Mouse (Mus musculus): ENCODE data around the gene Ilvbl. TPM values are rescaled to one million over a fixed set of nuclear protein-coding genes. Genes with fewer than 3 reads are reported as not detected.

Gene Ilvbl
- polyA plus RNA-seq, 1 experiment from 2014 or later: 58.9 TPM

DNA sequence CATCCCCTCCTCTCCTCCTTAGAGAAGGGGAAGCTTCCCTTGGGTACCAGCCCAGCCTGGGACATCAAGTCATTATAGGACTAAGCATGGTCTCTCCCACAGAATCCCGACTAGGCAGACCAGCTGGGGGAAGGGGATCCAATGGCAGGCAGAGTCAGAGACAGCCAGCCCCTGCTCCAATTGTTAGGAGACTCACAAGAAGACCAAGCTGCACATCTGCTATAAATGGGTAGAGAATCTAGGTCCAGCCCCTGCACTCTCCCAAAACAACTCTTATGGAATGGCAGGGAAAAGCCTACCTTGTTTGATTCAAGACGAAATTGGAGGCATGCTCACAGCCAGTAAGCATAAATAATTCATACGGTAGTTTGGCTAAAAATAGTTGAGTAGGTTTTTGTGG, 920 bp upstream of the Ilvbl start:
- Histone ChIP-seq H3K27me3 (ENCODE audit: control insufficient read depth, insufficient read depth, low read length) (no peaks in the 10 kb centered on the region), H3K4me3 (replicated peaks; ENCODE audit: low read length) (no peak overlapping the region), H3K27ac (ENCODE audit: low read length) (no peak overlapping the region), H3K4me1 (ENCODE audit: control insufficient read depth, insufficient read depth, low read length) (peaks cover 6% of the 10 kb centered on the region; the same call in 1 of the 2 replicates), H3K9ac (ENCODE audit: low read length) (no peak overlapping the region), H3K4me2 (ENCODE audit: low read depth, low read length) (no peak overlapping the region), H3K36me3 (ENCODE audit: control insufficient read depth, insufficient read depth, low read length) (peaks cover 4% of the 10 kb centered on the region; the same call in 1 of the 2 replicates), H3K9me3 (replicated peaks; ENCODE audit: control insufficient read depth, low read length) (no peaks in the 10 kb centered on the region)
- ATAC-seq (ENCODE audit: insufficient read depth, low FRiP score): no peak
- 76% methylated on average over 3 of the region's 3 CpGs for WGBS

DNA sequence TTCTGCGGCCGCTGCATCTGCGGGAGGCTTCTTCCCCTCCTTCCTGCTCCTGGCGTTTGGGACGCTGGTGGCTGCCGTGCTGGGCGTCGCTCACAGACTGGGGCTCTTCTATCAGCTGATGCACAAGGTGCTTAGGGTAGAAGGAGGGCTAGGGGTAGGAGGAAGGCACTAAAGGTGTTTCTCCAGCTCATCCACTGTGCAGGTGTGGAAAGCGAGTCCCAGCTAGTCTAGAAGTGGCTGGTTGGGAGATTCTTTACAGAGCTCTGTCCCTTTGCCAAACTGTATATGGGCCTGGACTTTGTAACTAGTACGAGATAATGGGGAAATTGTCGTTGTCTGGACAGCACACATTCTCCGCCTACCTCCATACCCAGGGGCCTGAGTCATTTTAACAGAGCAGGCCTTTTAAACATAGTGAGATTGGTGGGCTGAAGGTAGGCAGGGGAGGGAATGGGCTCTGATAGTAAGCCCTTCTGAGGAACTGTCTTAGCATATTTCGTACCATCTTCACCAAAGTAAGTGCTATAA, 1.0 kb downstream of the Ilvbl start:
- Histone ChIP-seq H3K4me3 (replicated peaks; ENCODE audit: low read length) (peak overlapping the region; percentile 71), H3K4me2 (ENCODE audit: low read depth, low read length) (peak overlapping the region; percentile 80), H3K9me3 (replicated peaks; ENCODE audit: control insufficient read depth, low read length) (no peaks in the 10 kb centered on the region), H3K27me3 (ENCODE audit: control insufficient read depth, insufficient read depth, low read length) (no peaks in the 10 kb centered on the region), H3K36me3 (ENCODE audit: control insufficient read depth, insufficient read depth, low read length) (peaks cover 4% of the 10 kb centered on the region; the same call in 1 of the 2 replicates), H3K27ac (ENCODE audit: low read length) (peak overlapping the region; percentile 96), H3K9ac (ENCODE audit: low read length) (peak overlapping the region; percentile 86), H3K4me1 (ENCODE audit: control insufficient read depth, insufficient read depth, low read length) (peaks cover 6% of the 10 kb centered on the region; the same call in 1 of the 2 replicates)
- 7% methylated on average over 13 of the region's 13 CpGs for whole genome bisulfite sequencing
- peak; percentile 15 for ATAC-seq (ENCODE audit: insufficient read depth, low FRiP score)

DNA sequence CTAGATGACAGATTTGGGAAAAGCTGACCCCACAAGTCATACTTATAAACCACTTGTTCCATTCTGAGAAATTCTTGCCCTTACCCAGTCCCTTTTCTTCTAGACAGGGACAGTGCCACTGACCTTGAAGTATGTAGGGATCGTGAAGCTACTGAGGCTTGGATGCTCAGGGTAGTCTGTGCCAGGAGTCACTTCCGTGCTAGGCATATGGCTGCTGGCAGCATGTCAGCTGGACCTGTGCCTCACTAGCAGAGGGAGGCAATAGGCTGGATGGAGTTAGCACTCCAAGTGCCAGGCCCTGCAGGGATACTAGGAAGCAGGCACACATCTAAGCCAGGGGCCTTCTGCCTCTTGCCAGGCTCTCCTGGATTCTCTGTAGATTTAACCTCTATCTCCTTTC, 1.5 kb downstream of the Ilvbl start:
- H3K27me3 ChIP-seq (ENCODE audit: control insufficient read depth, insufficient read depth, low read length): no peaks in the 10 kb centered on the region
- peaks cover 6% of the 10 kb centered on the region; the same call in 1 of the 2 replicates for H3K4me1 ChIP-seq (ENCODE audit: control insufficient read depth, insufficient read depth, low read length)
- peaks cover 4% of the 10 kb centered on the region; the same call in 1 of the 2 replicates for H3K36me3 ChIP-seq (ENCODE audit: control insufficient read depth, insufficient read depth, low read length)
- H3K4me2 ChIP-seq (ENCODE audit: low read depth, low read length): peak overlapping the region; percentile 80
- H3K9me3 ChIP-seq (replicated peaks; ENCODE audit: control insufficient read depth, low read length): no peaks in the 10 kb centered on the region
- ATAC-seq (ENCODE audit: insufficient read depth, low FRiP score): no peak
- peak overlapping the region; percentile 86 for H3K9ac ChIP-seq (ENCODE audit: low read length)
- WGBS: 50% methylated on average over 2 of the region's 2 CpGs
- peak overlapping the region; percentile 96 for H3K27ac ChIP-seq (ENCODE audit: low read length)
- peak overlapping the region; percentile 71; the same call in 1 of the 2 replicates for H3K4me3 ChIP-seq (replicated peaks; ENCODE audit: low read length)

DNA sequence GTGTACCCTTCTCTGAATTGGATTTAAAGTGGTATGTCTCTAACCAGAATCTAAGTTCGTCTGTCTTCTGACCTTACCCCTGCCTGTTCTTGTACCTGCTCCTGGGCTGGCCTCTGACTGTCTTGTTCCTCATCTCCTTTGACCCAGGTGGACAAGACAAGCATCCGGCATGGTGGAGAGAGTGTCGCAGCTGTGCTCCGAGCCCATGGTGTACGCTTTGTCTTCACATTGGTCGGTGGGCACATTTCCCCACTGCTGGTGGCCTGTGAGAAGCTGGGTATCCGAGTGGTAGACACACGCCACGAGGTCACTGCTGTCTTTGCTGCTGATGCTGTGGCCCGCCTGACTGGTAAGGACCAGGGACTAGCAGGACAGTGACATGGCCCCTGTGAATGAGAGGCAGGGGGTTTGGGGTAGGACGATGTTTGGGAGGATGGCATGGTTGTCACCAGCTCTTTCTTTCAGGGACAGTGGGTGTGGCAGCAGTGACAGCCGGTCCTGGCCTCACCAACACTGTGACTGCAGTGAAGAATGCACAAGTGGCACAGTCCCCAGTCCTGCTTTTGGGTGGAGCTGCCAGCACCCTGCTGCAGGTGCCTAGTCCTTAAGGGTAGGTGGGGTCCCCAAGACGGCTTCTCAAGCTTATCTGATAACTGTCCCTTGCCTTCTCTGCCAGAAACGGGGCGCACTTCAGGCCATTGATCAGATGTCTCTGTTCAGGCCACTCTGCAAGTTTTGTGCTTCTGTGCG, 2.5 kb downstream of the Ilvbl start:
- Histone ChIP-seq H3K36me3 (ENCODE audit: control insufficient read depth, insufficient read depth, low read length) (peaks cover 4% of the 10 kb centered on the region; the same call in 1 of the 2 replicates), H3K9me3 (replicated peaks; ENCODE audit: control insufficient read depth, low read length) (no peaks in the 10 kb centered on the region), H3K4me2 (ENCODE audit: low read depth, low read length) (no peak overlapping the region), H3K27me3 (ENCODE audit: control insufficient read depth, insufficient read depth, low read length) (no peaks in the 10 kb centered on the region), H3K4me3 (replicated peaks; ENCODE audit: low read length) (no peak overlapping the region), H3K4me1 (ENCODE audit: control insufficient read depth, insufficient read depth, low read length) (peaks cover 6% of the 10 kb centered on the region; the same call in 1 of the 2 replicates), H3K27ac (ENCODE audit: low read length) (no peak overlapping the region), H3K9ac (ENCODE audit: low read length) (no peak overlapping the region)
- ATAC-seq (ENCODE audit: insufficient read depth, low FRiP score): no peak
- 91% methylated on average over 16 of the region's 16 CpGs for WGBS

DNA sequence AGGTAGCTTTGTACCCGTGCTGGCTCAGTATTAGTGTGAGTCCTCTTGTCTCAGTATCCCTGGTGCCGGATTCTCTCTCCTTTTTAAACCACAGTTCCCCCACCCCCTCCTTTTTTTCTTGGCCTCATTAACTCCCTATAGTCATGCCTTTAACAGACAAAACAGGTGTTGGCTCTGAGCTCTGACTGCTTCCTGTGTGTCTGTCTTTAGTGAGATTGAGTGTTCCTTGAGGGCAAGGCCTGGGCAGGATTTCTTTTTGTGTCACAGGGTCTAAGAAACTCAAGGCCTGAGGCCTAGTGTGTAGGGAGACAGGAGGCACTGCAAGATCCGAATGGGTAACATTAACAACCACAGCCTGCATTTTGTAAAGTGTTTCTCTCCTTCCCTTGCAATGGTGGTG, 4.1 kb downstream of the Ilvbl start:
- WGBS: 80% methylated on average over 3 of the region's 3 CpGs
- no peaks in the 10 kb centered on the region for H3K27me3 ChIP-seq (ENCODE audit: control insufficient read depth, insufficient read depth, low read length)
- H3K4me2 ChIP-seq (ENCODE audit: low read depth, low read length): no peak overlapping the region
- peaks cover 4% of the 10 kb centered on the region; the same call in 1 of the 2 replicates for H3K36me3 ChIP-seq (ENCODE audit: control insufficient read depth, insufficient read depth, low read length)
- no peak overlapping the region for H3K9ac ChIP-seq (ENCODE audit: low read length)
- no peaks in the 10 kb centered on the region for H3K9me3 ChIP-seq (replicated peaks; ENCODE audit: control insufficient read depth, low read length)
- H3K4me3 ChIP-seq (replicated peaks; ENCODE audit: low read length): no peak overlapping the region
- peaks cover 6% of the 10 kb centered on the region; the same call in 1 of the 2 replicates for H3K4me1 ChIP-seq (ENCODE audit: control insufficient read depth, insufficient read depth, low read length)
- H3K27ac ChIP-seq (ENCODE audit: low read length): no peak overlapping the region
- no peak for ATAC-seq (ENCODE audit: insufficient read depth, low FRiP score)

DNA sequence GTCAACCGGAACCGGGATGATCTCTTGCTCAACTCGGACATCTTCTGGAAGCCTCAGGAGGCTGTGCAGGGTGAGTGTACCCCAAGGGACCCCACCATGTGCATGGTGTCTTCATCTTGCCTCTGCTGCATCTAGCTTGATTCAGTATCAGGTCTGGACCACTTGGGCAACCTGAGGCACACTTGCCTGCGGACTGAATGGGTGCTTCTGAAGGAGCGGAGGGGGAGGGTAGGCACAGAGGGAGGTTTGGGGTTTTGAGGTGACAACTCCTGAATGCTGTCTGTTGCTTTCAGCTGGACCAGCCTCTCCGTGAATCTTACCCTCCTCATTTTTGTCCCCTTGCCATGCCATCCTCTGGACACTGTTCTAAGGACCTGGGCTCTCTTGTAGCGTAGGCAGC, 7.0 kb downstream of the Ilvbl start:
- WGBS: 90% methylated on average over 7 of the region's 7 CpGs
- H3K27me3 ChIP-seq (ENCODE audit: control insufficient read depth, insufficient read depth, low read length): no peaks in the 10 kb centered on the region
- no peak for ATAC-seq (ENCODE audit: insufficient read depth, low FRiP score)

DNA sequence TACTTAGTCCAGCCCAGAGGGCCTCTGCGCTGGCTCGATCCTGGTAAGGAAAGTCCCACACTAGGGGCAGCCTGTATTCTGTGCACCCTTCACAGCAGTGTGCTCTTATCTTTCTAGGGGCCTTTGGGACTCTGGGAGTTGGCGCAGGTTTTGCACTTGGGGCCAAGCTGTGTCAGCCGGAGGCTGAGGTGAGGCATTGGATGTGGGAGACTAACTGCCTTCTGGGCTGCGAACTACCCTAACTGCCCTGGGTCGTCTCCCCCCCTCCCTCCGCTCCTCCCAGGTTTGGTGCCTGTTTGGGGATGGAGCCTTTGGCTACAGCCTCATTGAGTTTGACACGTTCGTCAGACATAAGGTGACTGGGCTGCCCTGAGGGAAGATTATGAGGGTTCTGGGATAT, 9.2 kb downstream of the Ilvbl start:
- Histone ChIP-seq H3K27me3 (ENCODE audit: control insufficient read depth, insufficient read depth, low read length) (no peaks in the 10 kb centered on the region), H3K9me3 (replicated peaks; ENCODE audit: control insufficient read depth, low read length) (no peaks in the 10 kb centered on the region), H3K9ac (ENCODE audit: low read length) (no peak overlapping the region), H3K4me1 (ENCODE audit: control insufficient read depth, insufficient read depth, low read length) (no peaks in the 10 kb centered on the region), H3K36me3 (ENCODE audit: control insufficient read depth, insufficient read depth, low read length) (peaks cover 20% of the 10 kb centered on the region), H3K4me3 (replicated peaks; ENCODE audit: low read length) (no peak overlapping the region), H3K27ac (ENCODE audit: low read length) (no peak overlapping the region), H3K4me2 (ENCODE audit: low read depth, low read length) (no peak overlapping the region)
- 73% methylated on average over 9 of the region's 9 CpGs for WGBS
- no peak for ATAC-seq (ENCODE audit: insufficient read depth, low FRiP score)

More for the DNA sequence above, 7.0 kb downstream of the Ilvbl start:
- no peak overlapping the region for H3K4me2 ChIP-seq (ENCODE audit: low read depth, low read length)
- no peak overlapping the region for H3K27ac ChIP-seq (ENCODE audit: low read length)
- H3K9ac ChIP-seq (ENCODE audit: low read length): no peak overlapping the region
- no peaks in the 10 kb centered on the region for H3K9me3 ChIP-seq (replicated peaks; ENCODE audit: control insufficient read depth, low read length)
- no peaks in the 10 kb centered on the region for H3K4me1 ChIP-seq (ENCODE audit: control insufficient read depth, insufficient read depth, low read length)
- peaks cover 18% of the 10 kb centered on the region for H3K36me3 ChIP-seq (ENCODE audit: control insufficient read depth, insufficient read depth, low read length)
- no peak overlapping the region for H3K4me3 ChIP-seq (replicated peaks; ENCODE audit: low read length)

DNA sequence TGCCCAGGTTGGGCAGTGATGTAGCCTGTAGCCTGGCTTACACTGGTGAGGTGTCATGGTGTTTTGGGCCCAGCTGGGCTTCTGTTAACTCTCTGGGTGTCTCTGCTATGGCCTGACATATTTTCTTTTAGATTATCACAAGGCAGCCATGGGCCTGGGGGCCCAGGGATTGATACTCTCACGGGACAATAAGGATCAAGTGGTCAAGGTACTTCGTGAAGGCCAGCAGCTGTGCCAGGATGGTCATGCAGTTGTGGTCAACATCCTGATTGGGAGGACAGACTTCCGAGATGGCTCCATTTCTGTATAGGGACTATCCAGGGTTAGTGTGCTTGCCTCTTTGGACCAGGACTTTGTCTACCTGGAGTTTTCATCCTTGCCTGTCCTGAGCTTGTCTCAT, 9.8 kb downstream of the Ilvbl start:
- no peaks in the 10 kb centered on the region for H3K4me1 ChIP-seq (ENCODE audit: control insufficient read depth, insufficient read depth, low read length)
- H3K27ac ChIP-seq (ENCODE audit: low read length): no peak overlapping the region
- H3K36me3 ChIP-seq (ENCODE audit: control insufficient read depth, insufficient read depth, low read length): peaks cover 24% of the 10 kb centered on the region
- 70% methylated on average over 3 of the region's 3 CpGs for WGBS
- no peak overlapping the region for H3K4me2 ChIP-seq (ENCODE audit: low read depth, low read length)
- H3K9me3 ChIP-seq (replicated peaks; ENCODE audit: control insufficient read depth, low read length): no peaks in the 10 kb centered on the region
- no peak overlapping the region for H3K9ac ChIP-seq (ENCODE audit: low read length)
- no peak overlapping the region for H3K4me3 ChIP-seq (replicated peaks; ENCODE audit: low read length)
- H3K27me3 ChIP-seq (ENCODE audit: control insufficient read depth, insufficient read depth, low read length): no peaks in the 10 kb centered on the region
- ATAC-seq (ENCODE audit: insufficient read depth, low FRiP score): no peak

DNA sequence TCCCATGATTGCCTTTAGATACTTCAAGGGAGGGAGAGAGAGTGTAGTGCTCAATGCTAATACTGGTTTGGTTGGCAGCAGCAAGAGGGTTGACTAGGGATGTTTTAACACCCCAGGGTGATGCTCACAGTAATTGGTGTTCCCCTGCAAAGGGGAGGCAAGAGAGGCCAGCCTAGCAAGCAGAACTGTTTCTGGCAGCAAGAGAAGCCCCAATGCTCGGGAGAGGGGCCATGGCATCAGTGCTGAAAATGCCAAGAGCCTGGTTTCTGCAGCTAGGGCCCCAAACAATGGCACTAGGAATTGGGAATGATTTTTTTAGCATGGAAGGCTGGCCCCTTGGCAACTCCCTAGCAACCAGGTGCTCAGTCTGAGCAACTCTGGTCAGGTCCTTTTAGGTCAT, 10.8 kb downstream of the Ilvbl start:
- Histone ChIP-seq H3K9ac (ENCODE audit: low read length) (no peak overlapping the region), H3K4me3 (replicated peaks; ENCODE audit: low read length) (no peak overlapping the region), H3K27me3 (ENCODE audit: control insufficient read depth, insufficient read depth, low read length) (no peaks in the 10 kb centered on the region), H3K27ac (ENCODE audit: low read length) (no peak overlapping the region), H3K9me3 (replicated peaks; ENCODE audit: control insufficient read depth, low read length) (no peaks in the 10 kb centered on the region), H3K4me2 (ENCODE audit: low read depth, low read length) (no peak overlapping the region), H3K4me1 (ENCODE audit: control insufficient read depth, insufficient read depth, low read length) (peaks cover under 1% of the 10 kb centered on the region; the same call in 1 of the 2 replicates), H3K36me3 (ENCODE audit: control insufficient read depth, insufficient read depth, low read length) (peaks cover 27% of the 10 kb centered on the region)
- ATAC-seq (ENCODE audit: insufficient read depth, low FRiP score): no peak
- 79% methylated on average over 1 of the region's 1 CpGs for WGBS
